25 mouse cellular contexts compared by ENCODE assay signal in the genomic region with DNA sequence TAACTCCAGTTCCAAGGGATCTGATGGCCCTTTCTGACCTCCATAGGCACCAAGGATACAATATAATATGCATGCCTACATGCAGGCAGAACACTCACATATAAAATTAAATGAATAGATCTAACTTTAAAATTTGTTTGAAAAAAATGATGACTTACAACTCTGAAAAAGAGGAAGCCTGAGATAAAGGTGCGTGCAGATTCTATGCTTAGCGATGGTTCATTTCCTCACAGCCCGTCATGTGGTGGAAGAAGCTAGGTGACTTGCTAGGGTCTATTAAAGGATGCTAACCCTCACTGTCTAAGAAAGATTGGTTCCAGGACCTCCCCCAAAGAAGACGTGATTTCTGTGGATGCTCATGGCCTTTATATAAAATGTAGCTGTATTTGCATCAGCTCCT. TPM values are rescaled to one million over a fixed set of nuclear protein-coding genes. Genes with fewer than 3 reads are reported as not detected.
DNase-seq lines count a peak whose midpoint lies in the region; ATAC-seq and TF ChIP-seq lines count a peak whose summit lies in the region.
"Had no signal": no experiment of that assay in that cellular context is flagged by ENCODE, and none has a peak within 500 bp of the region (broad histone marks: within the 10 kb centered on the region; RNA-seq: fewer than 3 reads in every experiment).

No protein-coding gene starts in this region.

- no peak overlapping the region for H3K27ac ChIP-seq in forebrain, embryonic 11.5 days (ENCODE audit: low read depth, low read length)
- no peak overlapping the region for H3K27ac ChIP-seq in forebrain, embryonic 12.5 days
- no peak overlapping the region for H3K27ac ChIP-seq in MEL (ENCODE audit: control insufficient read depth, low read depth, low read length)
- H3K27ac ChIP-seq in hindbrain, embryonic 10.5 days, result no peak overlapping the region

- H3K27me3 ChIP-seq in forebrain, embryonic 11.5 days (ENCODE audit: control insufficient read depth, insufficient read depth, low read length), result no peaks in the 10 kb centered on the region
- H3K27me3 ChIP-seq in forebrain, embryonic 12.5 days, result no peaks in the 10 kb centered on the region
- H3K27me3 ChIP-seq in MEL (ENCODE audit: control insufficient read depth in 1 of 2, insufficient read depth in 2 of 2, low read length in 2 of 2), result no peaks in the 10 kb centered on the region
- no peaks in the 10 kb centered on the region for H3K27me3 ChIP-seq in splenic B cell, adult 2 months (ENCODE audit: control insufficient read depth, insufficient read depth, low read length, poor library complexity, severe bottlenecking)
- no peaks in the 10 kb centered on the region for H3K27me3 ChIP-seq in hindbrain, embryonic 10.5 days (ENCODE audit: insufficient read depth, poor library complexity, severe bottlenecking)
- H3K27me3 ChIP-seq: CH12.LX had no signal

- no peak for TF ChIP-seq CTCF in MEL (IDR thresholded peaks at IDR 0.05 in 2 of 3, conservative IDR thresholded peaks at IDR 0.05 in 1 of 3; ENCODE audit: control insufficient read depth in 1 of 3, insufficient read depth in 1 of 3, low read depth in 2 of 3, low read length in 3 of 3, poor library complexity in 1 of 3, severe bottlenecking in 1 of 3)

- no peaks in the 10 kb centered on the region for H3K36me3 ChIP-seq in forebrain, embryonic 11.5 days (ENCODE audit: control insufficient read depth, insufficient read depth, low read length)
- H3K36me3 ChIP-seq in forebrain, embryonic 12.5 days (replicated peaks), result no peaks in the 10 kb centered on the region
- peaks cover 0 to 20% of the 10 kb centered on the region in 2 experiments; a peak in 2 of 4 replicates for H3K36me3 ChIP-seq in MEL (ENCODE audit: control insufficient read depth in 1 of 2, insufficient read depth in 2 of 2, low read length in 2 of 2)
- no peaks in the 10 kb centered on the region for H3K36me3 ChIP-seq in splenic B cell, adult 2 months (ENCODE audit: control insufficient read depth, insufficient read depth, low read length, poor library complexity, severe bottlenecking)
- H3K36me3 ChIP-seq in hindbrain, embryonic 10.5 days, result no peaks in the 10 kb centered on the region
- H3K36me3 ChIP-seq: G1E had no signal

- H3K79me2 ChIP-seq in MEL (ENCODE audit: control insufficient read depth, insufficient read depth, low read length, poor library complexity), result no peaks in the 10 kb centered on the region

- no peak for ATAC-seq in forebrain, embryonic 11.5 days (replicated peaks; ENCODE audit: low FRiP score)
- ATAC-seq in forebrain, embryonic 12.5 days (ENCODE audit: low FRiP score), result no peak
- ATAC-seq: activated CD4-positive, CD25-positive, alpha-beta regulatory T cell, adult 4 months; CD4-positive, CD25-positive, alpha-beta regulatory T cell, adult 4 months; Patski had no signal

- peak; percentile 17 for DNase-seq in forebrain, embryonic 11.5 days (ENCODE audit: low spot score)
- DNase-seq in A20 (ENCODE audit: low read depth, low spot score) (peak; percentile 45), MEL (ENCODE audit: low read depth, low spot score) (peak; percentile 69)
- DNase-seq in splenic B cell, adult 2 months (ENCODE audit: low read depth, low spot score), result peak; percentile 13
- DNase-seq in urinary bladder, postnatal 4 days (ENCODE audit: low spot score in 2 of 2), result no peak
- no peak for DNase-seq in cerebellum, adult 9-11 months
- no peak for DNase-seq in hindbrain, embryonic 10.5 days (ENCODE audit: low spot score)
- DNase-seq: adrenal gland, adult 2 months; adrenal gland, adult 8-10 months; adrenal gland, postnatal 10 days; adrenal gland, postnatal 14 days; adrenal gland, postnatal 25 days; adrenal gland, postnatal 36 days; B cell, adult 2 months; cerebellum, adult 11 months; cerebellum, adult 11-12 months; cerebellum, adult 18-20 months; cerebellum, adult 2 months had no signal

- no peak for TF ChIP-seq POLR2A in MEL (IDR thresholded peaks at IDR 0.05; ENCODE audit: control insufficient read depth in 1 of 2, insufficient read depth in 1 of 2, low read depth in 1 of 2, low read length in 2 of 2, poor library complexity in 1 of 2)

- no peak overlapping the region for H3K4me3 ChIP-seq in forebrain, embryonic 11.5 days (ENCODE audit: low read depth, low read length)
- no peak overlapping the region for H3K4me3 ChIP-seq in forebrain, embryonic 12.5 days (replicated peaks)
- H3K4me3 ChIP-seq in MEL (ENCODE audit: control insufficient read depth in 1 of 2, insufficient read depth in 1 of 2, low read depth in 2 of 2, low read length in 2 of 2), result no peak overlapping the region
- no peak overlapping the region for H3K4me3 ChIP-seq in hindbrain, embryonic 10.5 days

- TF ChIP-seq RAD21 in MEL (IDR thresholded peaks at IDR 0.05; ENCODE audit: low read depth, low read length), result no peak

- H3K9me3 ChIP-seq in forebrain, embryonic 11.5 days (ENCODE audit: control insufficient read depth, low read length), result no peaks in the 10 kb centered on the region
- no peaks in the 10 kb centered on the region for H3K9me3 ChIP-seq in forebrain, embryonic 12.5 days
- no peaks in the 10 kb centered on the region for H3K9me3 ChIP-seq in MEL (replicated peaks; ENCODE audit: insufficient read depth, low read length)
- H3K9me3 ChIP-seq in hindbrain, embryonic 10.5 days, result no peaks in the 10 kb centered on the region
- H3K9me3 ChIP-seq: G1E had no signal

- 90% methylated on average over 4 of the region's 4 CpGs for WGBS in forebrain, embryonic 11.5 days
- WGBS in forebrain, embryonic 12.5 days, result 94% methylated on average over 4 of the region's 4 CpGs
- 92% methylated on average over 4 of the region's 4 CpGs for whole genome bisulfite sequencing in hindbrain, embryonic 10.5 days

- peak in 1 of 2 experiments; percentile 31; a peak in 1 of 4 replicates for TF ChIP-seq EP300 in MEL (IDR thresholded peaks at IDR 0.05; ENCODE audit: low read depth in 1 of 2, low read length in 2 of 2)

- no peaks in the 10 kb centered on the region for H3K4me1 ChIP-seq in forebrain, embryonic 11.5 days (replicated peaks; ENCODE audit: control insufficient read depth, insufficient read depth, low read length)
- no peaks in the 10 kb centered on the region for H3K4me1 ChIP-seq in forebrain, embryonic 12.5 days
- peaks cover 2 to 20% of the 10 kb centered on the region in 2 experiments; a peak in 3 of 4 replicates for H3K4me1 ChIP-seq in MEL (ENCODE audit: control insufficient read depth in 1 of 2, insufficient read depth in 2 of 2, low read length in 2 of 2)
- no peaks in the 10 kb centered on the region for H3K4me1 ChIP-seq in hindbrain, embryonic 10.5 days (replicated peaks)

- no peak overlapping the region for H3K4me2 ChIP-seq in forebrain, embryonic 11.5 days (ENCODE audit: low read depth, low read length, severe bottlenecking)
- no peak overlapping the region for H3K4me2 ChIP-seq in forebrain, embryonic 12.5 days

- H3K9ac ChIP-seq in forebrain, embryonic 11.5 days (ENCODE audit: low read length), result no peak overlapping the region
- no peak overlapping the region for H3K9ac ChIP-seq in forebrain, embryonic 12.5 days
- H3K9ac ChIP-seq in MEL (ENCODE audit: control insufficient read depth, low read depth, low read length, poor library complexity, severe bottlenecking), result no peak overlapping the region

TF ChIP-seq in MEL, 35 proteins besides CTCF, POLR2A, EP300 and RAD21 (continues in another document):
- no peak for TF ChIP-seq E2F4 (IDR thresholded peaks at IDR 0.05; ENCODE audit: borderline replicate concordance, low read depth, low read length)
- TF ChIP-seq ZNF384 (IDR thresholded peaks at IDR 0.05; ENCODE audit: low read depth, low read length), result peak; percentile 75
- no peak for TF ChIP-seq ELF1 (IDR thresholded peaks at IDR 0.05; ENCODE audit: low read depth, low read length)
- TF ChIP-seq USF1 (IDR thresholded peaks at IDR 0.05; ENCODE audit: low read depth, low read length), result no peak
- TF ChIP-seq MYB (IDR thresholded peaks at IDR 0.05; ENCODE audit: low read depth, low read length), result no peak
- TF ChIP-seq BHLHE40 (IDR thresholded peaks at IDR 0.05; ENCODE audit: borderline replicate concordance, low read depth, low read length), result no peak
- TF ChIP-seq MAX (IDR thresholded peaks at IDR 0.05; ENCODE audit: low read length), result peak; percentile 32; the same call in 1 of the 2 replicates
- TF ChIP-seq GATA1 (IDR thresholded peaks at IDR 0.05; ENCODE audit: low read depth, low read length), result peak; percentile 26; the same call in 1 of the 2 replicates

RNA-seq across cellular contexts. Expression of a gene that starts 26.9 kb away (rescaled TPM):
- polyA plus RNA-seq in forebrain, embryonic 11.5 days (2014; fragmentation: Nextera tagmentation; extraction: Ambion mirVana), result 0.67 and 1.0 TPM in 2 replicates
- polyA plus RNA-seq in forebrain, embryonic 12.5 days (2016; fragmentation: Nextera tagmentation; extraction: Ambion mirVana), result 0.74 and 0.90 TPM in 2 replicates
- 0.03 TPM in 1 of 2 replicates, not detected in the other for total RNA-seq in MEL (2012; rRNA removed)
- polyA plus RNA-seq in MEL (2012; ENCODE audit: insufficient read depth in 1 of 2, insufficient read length in 2 of 2, low read depth in 1 of 2, low replicate concordance in 2 of 2, missing spikeins in 1 of 2), result under 1 TPM in 1 of 2 experiments, not detected in 1; 0.11 TPM
- polyA plus RNA-seq in hindbrain, embryonic 10.5 days (2016; fragmentation: Nextera tagmentation; extraction: Ambion mirVana), result 0.30 and 0.82 TPM in 2 replicates
- total RNA-seq: CH12.LX had no signal
- polyA plus RNA-seq: C2C12, G1E, Patski had no signal

RNA-seq across cellular contexts. Expression of a gene that starts 27.8 kb away (rescaled TPM):
- polyA plus RNA-seq in forebrain, embryonic 11.5 days (2014; fragmentation: Nextera tagmentation; extraction: Ambion mirVana), result 2.0 and 2.3 TPM in 2 replicates
- 1.6 TPM in 2 replicates for polyA plus RNA-seq in forebrain, embryonic 12.5 days (2016; fragmentation: Nextera tagmentation; extraction: Ambion mirVana)
- 0.07 and 0.12 TPM in 2 replicates for total RNA-seq in MEL (2012; rRNA removed)
- polyA plus RNA-seq in MEL (2012; ENCODE audit: insufficient read depth in 1 of 2, insufficient read length in 2 of 2, low read depth in 1 of 2, low replicate concordance in 2 of 2, missing spikeins in 1 of 2), result under 1 TPM in 1 of 2 experiments, not detected in 1; 0.15 TPM
- polyA plus RNA-seq in hindbrain, embryonic 10.5 days (2016; fragmentation: Nextera tagmentation; extraction: Ambion mirVana), result 2.0 and 3.0 TPM in 2 replicates

RNA-seq across cellular contexts. Expression of a gene that starts 54.6 kb away (rescaled TPM):
- 2.3 and 3.4 TPM in 2 replicates for polyA plus RNA-seq in forebrain, embryonic 11.5 days (2014; fragmentation: Nextera tagmentation; extraction: Ambion mirVana)
- polyA plus RNA-seq in forebrain, embryonic 12.5 days (2016; fragmentation: Nextera tagmentation; extraction: Ambion mirVana), result 0.58 and 2.3 TPM in 2 replicates
- 0.46 and 1.4 TPM in 2 replicates for total RNA-seq in MEL (2012; rRNA removed)
- 1 to 10 TPM in 1 of 2 experiments, not detected in 1; 3.2 TPM for polyA plus RNA-seq in MEL (2012; ENCODE audit: insufficient read depth in 1 of 2, insufficient read length in 2 of 2, low read depth in 1 of 2, low replicate concordance in 2 of 2, missing spikeins in 1 of 2)
- polyA plus RNA-seq in hindbrain, embryonic 10.5 days (2016; fragmentation: Nextera tagmentation; extraction: Ambion mirVana), result 3.3 and 3.4 TPM in 2 replicates
- total RNA-seq: adrenal gland, adult 2 months; adrenal gland, postnatal 14 days; adrenal gland, postnatal 25 days; adrenal gland, postnatal 36 days; G1E had no signal
- polyA plus RNA-seq: G1E had no signal

RNA-seq across cellular contexts. Expression of a gene that starts 55.9 kb away (rescaled TPM):
- polyA plus RNA-seq in forebrain, embryonic 11.5 days (2014; fragmentation: Nextera tagmentation; extraction: Ambion mirVana), result 2.3 and 3.5 TPM in 2 replicates
- 5.5 and 7.4 TPM in 2 replicates for polyA plus RNA-seq in forebrain, embryonic 12.5 days (2016; fragmentation: Nextera tagmentation; extraction: Ambion mirVana)
- not detected in 2 replicates for total RNA-seq in MEL (2012; rRNA removed)
- polyA plus RNA-seq in MEL (2012; ENCODE audit: insufficient read depth in 1 of 2, insufficient read length in 2 of 2, low read depth in 1 of 2, low replicate concordance in 2 of 2, missing spikeins in 1 of 2), result not detected
- 2.8 and 6.6 TPM in 2 replicates for polyA plus RNA-seq in hindbrain, embryonic 10.5 days (2016; fragmentation: Nextera tagmentation; extraction: Ambion mirVana)
- total RNA-seq: CH12.LX had no signal
- polyA plus RNA-seq: G1E had no signal

Comparison
In these comparisons a context has a peak if more than half of its experiments do, and no peak if none do; other contexts are left out.
1. DNase-seq: peak in forebrain, embryonic 11.5 days (single experiment), A20 (single experiment), MEL (single experiment) and splenic B cell, adult 2 months (single experiment); none in urinary bladder, postnatal 4 days (0 of 2), cerebellum, adult 9-11 months (single experiment) and hindbrain, embryonic 10.5 days (single experiment).